Mouse (Mus musculus): ENCODE measurements around the gene Rnf111.
"Not testable (repeated sequence)": the region's sequence is repeated elsewhere in the genome, so short reads cannot be mapped to it uniquely, and the experiment has no call there.

Gene Rnf111

DNA sequence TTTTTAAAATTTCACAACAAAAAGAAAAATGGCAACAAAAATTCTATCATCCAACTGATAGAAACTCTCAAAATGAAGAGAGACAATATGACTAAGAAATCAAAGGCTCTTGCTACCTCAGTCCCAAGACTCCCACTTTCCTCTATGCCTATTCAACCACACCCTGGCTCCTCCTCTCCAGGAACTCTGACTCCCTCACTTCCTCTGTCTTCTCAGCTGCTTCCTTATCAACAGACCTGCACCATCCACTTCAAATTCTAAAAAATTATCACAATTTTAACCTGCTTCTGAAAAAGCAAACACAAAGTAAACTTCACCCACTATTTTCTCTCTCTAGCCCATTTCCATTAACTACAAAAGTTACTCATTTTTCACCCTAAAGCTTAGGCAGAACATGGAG is 6.5 kb downstream of the Rnf111 start:
- DNase-seq (ENCODE audit: extremely low read depth, low read depth) = no peak

GRCm38 (mm10) chr9:70493038-70493437 is 10.5 kb downstream of the Rnf111 start:
- no peak for DNase-seq (ENCODE audit: extremely low read depth, low read depth)

GRCm38 (mm10) chr9:70491176-70491575 is 12.3 kb downstream of the Rnf111 start:
- DNase-seq (ENCODE audit: extremely low read depth, low read depth) = no peak

GRCm38 (mm10) chr9:70487401-70487800 is 16.1 kb downstream of the Rnf111 start:
- DNase-seq (ENCODE audit: extremely low read depth, low read depth) = no peak

DNA sequence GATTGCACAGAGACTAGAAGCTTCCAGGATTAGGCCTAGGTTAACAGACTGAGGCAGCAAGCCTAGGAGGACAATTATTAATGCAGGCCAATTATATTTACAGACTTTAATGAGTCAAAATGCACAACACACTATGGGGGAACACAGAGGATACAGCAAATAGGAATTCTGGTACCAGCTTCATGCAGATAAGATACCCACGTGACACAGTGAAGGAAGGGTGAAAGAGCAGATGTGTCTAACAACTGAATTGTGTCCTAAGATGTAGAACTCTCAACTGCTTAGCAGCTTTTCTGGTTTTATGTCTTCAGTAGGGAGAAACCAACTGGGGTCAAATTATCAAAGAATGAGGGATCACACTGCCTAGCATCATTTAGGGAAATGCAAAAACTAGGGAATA is 17.7 kb downstream of the Rnf111 start:
- DNase-seq (ENCODE audit: extremely low read depth, low read depth) = no peak

DNA sequence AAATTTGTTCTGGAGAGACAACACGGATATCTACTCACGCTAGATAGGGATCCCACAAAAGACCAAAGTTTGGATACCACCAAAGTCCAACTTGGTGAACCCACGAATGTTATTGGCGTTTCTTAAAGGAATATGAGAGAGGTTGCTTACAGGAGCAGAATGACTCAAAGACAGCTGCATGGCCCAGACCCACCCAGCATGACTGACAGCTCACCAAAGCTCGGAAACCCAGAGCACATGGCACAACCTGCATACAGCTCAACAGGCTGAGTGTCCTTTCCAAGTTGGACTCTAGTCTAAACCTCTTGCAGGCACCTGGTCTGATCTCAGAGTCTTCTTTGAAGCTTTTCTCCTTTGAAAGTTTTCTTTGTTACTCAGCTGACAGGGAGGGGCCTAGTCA is 20.0 kb downstream of the Rnf111 start:
- no peak for DNase-seq (ENCODE audit: extremely low read depth, low read depth)

DNA sequence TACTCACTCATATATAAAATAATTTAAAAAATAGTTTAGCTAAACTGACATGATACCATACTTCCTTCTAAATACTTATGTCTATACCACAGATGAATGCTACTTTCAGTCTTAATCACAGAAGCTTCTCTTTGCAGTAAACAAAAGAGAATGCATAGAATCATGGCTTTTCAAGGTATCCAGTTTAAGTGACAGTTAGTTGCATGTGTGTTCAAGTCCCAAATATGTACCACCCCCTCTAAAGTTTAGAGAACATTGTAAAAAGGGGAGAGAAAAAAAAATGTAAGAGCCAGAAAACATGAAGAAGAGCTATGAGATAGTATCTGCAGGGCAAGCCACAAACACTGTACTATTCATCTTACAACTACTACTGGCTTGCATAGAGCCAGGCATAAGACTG is 21.7 kb downstream of the Rnf111 start:
- DNase-seq (ENCODE audit: extremely low read depth, low read depth) = no peak

DNA sequence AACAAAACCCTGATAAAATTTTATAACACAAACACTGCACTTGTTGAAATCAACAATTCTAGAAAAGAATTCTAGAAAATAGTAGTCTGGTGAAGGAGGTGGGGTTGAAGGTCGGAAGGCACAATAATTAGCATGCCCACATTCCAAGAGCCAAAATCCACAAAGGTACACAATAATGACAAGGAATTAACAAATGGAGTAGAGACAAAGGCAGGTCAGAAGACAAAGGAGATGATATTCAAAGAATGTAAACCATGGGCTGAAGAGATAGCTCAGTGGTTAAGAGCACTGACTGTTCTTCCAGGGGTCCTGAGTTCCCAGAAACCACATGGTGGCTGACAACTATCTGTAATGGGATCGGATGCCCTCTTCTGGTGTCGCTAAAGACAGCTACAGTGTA is 26.3 kb downstream of the Rnf111 start:
- no peak for DNase-seq (ENCODE audit: extremely low read depth, low read depth)

- no peak for DNase-seq (ENCODE audit: extremely low read depth, low read depth)
These were observed 27.7 kb downstream of the Rnf111 start for GRCm38 (mm10) chr9:70475777-70476270.

DNA sequence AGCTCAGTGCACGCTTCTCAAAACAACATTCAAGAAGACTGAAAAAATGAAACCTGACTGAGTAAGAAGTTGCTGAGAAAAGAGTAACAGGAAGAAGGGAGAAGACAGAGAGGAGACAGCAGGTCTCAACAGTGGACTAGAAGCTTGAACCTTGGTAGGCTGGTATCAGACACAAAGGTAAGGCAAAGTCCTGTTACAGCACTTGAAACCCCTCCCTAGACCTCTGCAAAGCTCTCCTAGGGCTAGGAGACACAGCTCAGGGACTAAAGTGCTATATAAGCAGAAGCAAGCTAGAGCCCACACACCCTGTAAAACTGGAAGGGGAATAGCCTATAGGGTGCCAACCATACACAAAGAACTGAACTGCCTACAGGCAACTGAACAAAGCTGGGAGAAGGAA is 30.1 kb downstream of the Rnf111 start:
- no peak for DNase-seq (ENCODE audit: extremely low read depth, low read depth)

DNA sequence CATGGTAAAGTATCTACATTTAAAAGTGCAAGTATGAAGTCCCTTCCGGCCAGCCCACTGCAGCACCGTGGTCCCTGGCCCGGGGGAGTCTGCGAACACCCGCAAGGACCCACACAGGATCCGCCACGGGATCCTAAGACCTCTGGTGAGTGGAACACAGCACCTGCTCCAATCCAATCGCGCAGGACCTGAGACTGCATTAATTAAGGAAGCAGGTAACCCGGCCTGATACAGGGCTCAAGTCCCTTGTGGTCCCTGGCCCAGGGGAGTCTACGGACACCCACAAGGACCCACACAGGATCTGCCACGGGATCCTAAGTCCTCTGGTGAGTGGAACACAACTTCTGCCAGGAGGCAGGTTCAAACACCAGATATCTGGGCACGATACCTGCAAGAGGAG is 40.4 kb downstream of the Rnf111 start:
- not testable (repeated sequence) for DNase-seq (ENCODE audit: extremely low read depth, low read depth)

GRCm38 (mm10) chr9:70452371-70452770 is 51.2 kb downstream of the Rnf111 start:
- DNase-seq (ENCODE audit: extremely low read depth, low read depth) = peak; percentile 55

DNA sequence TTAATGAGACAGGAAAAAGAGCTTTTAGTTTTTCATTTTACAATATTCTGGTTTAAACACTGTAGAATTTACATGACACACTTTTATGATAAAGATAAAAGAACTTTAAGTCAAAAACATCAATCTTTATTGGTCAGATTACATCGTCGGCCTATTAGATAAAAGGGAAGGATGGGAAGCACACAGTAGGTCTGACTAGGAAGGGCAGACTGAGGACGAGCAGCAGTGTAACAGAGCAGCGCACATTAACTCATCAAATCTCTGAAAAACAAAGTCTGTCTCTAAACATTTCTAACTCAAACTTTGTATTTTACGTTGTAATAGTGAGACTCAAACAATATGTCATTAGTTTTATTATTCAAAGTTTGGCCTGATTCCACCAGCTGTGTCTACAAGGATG is 54.5 kb downstream of the Rnf111 start:
- no peak for DNase-seq (ENCODE audit: extremely low read depth, low read depth)

DNA sequence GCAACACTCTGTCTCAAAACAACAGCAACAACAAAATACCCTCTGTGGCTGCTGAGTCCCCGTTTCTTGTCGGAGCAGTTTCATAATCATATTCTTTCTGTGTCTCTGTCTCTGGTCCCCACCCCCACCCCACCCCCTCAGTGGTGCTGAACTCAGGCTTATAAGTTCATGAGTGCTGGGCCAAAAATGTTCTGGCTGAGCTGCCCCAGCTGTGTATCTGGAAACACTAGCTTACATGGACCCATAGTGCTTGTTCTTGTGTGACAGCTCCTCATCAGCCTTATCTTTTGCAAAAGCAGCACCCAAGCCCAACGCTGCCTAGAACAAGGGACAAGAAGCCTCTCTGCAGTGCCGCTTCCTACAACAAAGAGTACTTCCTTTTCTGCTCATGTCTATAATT is 63.6 kb downstream of the Rnf111 start:
- DNase-seq (ENCODE audit: extremely low read depth, low read depth) = no peak

DNA sequence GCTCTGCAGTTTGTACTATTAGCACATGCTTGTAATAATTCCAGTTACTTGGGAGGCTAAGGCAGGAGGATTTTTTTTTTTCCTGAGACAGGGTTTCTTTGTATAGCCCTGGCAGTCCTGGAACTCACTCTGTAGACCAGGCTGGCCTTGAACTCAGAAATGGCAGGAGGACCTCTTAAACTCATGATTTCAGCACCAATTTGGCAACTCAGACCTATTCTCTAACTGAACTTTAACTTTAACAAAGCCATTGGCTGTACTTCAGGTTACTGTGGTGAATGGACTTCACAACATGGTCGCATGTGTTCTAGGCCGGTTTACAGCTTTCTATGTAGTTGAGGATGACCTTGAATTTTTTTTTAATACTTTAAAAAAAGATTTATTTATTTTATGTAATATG is 80.9 kb downstream of the Rnf111 start:
- DNase-seq (ENCODE audit: extremely low read depth, low read depth) = no peak

GRCm38 (mm10) chr9:70421257-70422056 is 82.1 kb downstream of the Rnf111 start, which contains the start of gene Ccnb2:
Gene Ccnb2, minus strand, starts transcription at chr9:70421547.
- DNase-seq (ENCODE audit: extremely low read depth, low read depth) = peak; percentile 90

GRCm38 (mm10) chr9:70416412-70416811 is 87.1 kb downstream of the Rnf111 start:
- DNase-seq (ENCODE audit: extremely low read depth, low read depth) = peak; percentile 41

DNA sequence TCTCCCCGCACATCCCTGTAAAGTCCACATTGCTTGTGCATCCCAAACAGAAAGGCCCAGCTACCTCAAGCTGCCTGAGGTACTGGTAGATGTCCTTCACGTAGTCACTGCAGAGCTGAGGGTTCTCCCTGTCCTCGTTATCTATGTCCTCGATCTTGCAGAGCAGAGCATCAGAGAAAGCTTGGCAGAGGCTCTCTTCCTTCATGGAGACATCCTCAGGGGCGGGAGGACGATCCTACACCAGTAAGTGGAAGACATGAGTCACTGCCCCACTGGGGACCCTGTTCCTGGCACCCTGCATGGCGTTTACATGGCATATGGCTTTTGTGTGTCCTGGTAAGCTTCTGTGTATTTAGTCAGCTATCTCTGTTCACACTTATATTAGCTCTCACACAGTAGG is 90.5 kb downstream of the Rnf111 start:
- no peak for DNase-seq (ENCODE audit: extremely low read depth, low read depth)

- DNase-seq (ENCODE audit: extremely low read depth, low read depth) = no peak
These were observed 92.9 kb downstream of the Rnf111 start for GRCm38 (mm10) chr9:70410668-70411067.

GRCm38 (mm10) chr9:70409743-70410142 is 93.8 kb downstream of the Rnf111 start:
- DNase-seq (ENCODE audit: extremely low read depth, low read depth) = no peak

GRCm38 (mm10) chr9:70408791-70409190 is 94.7 kb downstream of the Rnf111 start:
- no peak for DNase-seq (ENCODE audit: extremely low read depth, low read depth)

- DNase-seq (ENCODE audit: extremely low read depth, low read depth) = no peak
These were observed 96.9 kb downstream of the Rnf111 start for GRCm38 (mm10) chr9:70406596-70406995.

GRCm38 (mm10) chr9:70401937-70402539 is 101.5 kb downstream of the Rnf111 start:
- no peak for DNase-seq (ENCODE audit: extremely low read depth, low read depth)
